Mouse (Mus musculus) olfactory bulb, adult 2 months (tissue): ENCODE results near the gene Grm7. TPM values are rescaled to one million over a fixed set of nuclear protein-coding genes. Genes with fewer than 3 reads are reported as not detected.

Experiments
- H3K27ac ChIP-seq: fragments of 200-500 bp; 2 replicates; pipeline ENCODE4 v1.5.1; 2012; ENCODE audit warnings: low read depth, low read length; ENCODE audit not compliant: insufficient read depth
- H3K4me1 ChIP-seq: fragments of 200-500 bp; 2 replicates; pipeline ENCODE4 v1.6.1; 2012; ENCODE audit warnings: low read length; ENCODE audit not compliant: control insufficient read depth, insufficient read depth
- H3K4me3 ChIP-seq: fragments of 200-500 bp; 2 replicates; pipeline ENCODE4 v1.5.1; 2012; ENCODE audit warnings: mild to moderate bottlenecking, low read depth, low read length, moderate library complexity; ENCODE audit not compliant: insufficient read depth
- CTCF ChIP-seq: fragments of 200-500 bp; IDR thresholded peaks from 2 replicates; pipeline ENCODE4 v1.5.1; 2012; ENCODE audit warnings: low read depth, mild to moderate bottlenecking, low read length, moderate library complexity; ENCODE audit not compliant: insufficient read depth
- POLR2A ChIP-seq: fragments of 200-500 bp; IDR thresholded peaks from 2 replicates; pipeline ENCODE4 v1.6.1; 2012; ENCODE audit warnings: mild to moderate bottlenecking, low read depth, low read length, moderate library complexity; ENCODE audit not compliant: insufficient read depth
- WGBS: fragments of 180-500 bp; shearing (Covaris S2); methylation state at CpG from one replicate; pipeline ENCODE4 v1.1.7; 2018; 5-methylcytosine and 5-hydroxymethylcytosine counted together
- polyA plus RNA-seq: library from polyadenylated mRNA; stranded (reverse); fragments of >200 nt; gene quantifications from 2 replicates; pipeline ENCODE4 v1.2.4, GENCODE M21; 2012; ENCODE audit warnings: low replicate concordance; ENCODE audit not compliant: missing spikeins, insufficient read depth, insufficient read length

Gene Grm7
- polyA plus RNA-seq, 1 experiment, result not detected

DNA sequence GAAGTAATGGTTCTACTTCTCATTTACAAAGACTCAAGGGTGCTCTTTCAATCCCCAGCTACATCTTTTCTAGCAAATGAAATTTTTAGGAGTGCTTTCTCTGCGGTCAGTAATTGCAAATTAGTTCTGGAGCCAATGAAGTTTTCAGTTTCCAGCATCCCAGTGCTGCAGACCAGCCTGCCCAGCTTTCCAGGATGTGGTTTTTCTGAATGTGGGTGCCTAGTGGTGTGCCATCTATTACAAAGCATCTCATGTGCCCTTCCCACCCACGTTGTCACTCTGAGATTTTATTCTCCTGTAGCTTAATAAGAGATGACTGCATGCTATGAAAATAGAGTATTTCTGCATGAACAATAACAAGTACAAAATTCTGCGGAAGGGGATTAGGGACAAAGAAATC lies 612.9 kb downstream of the Grm7 start:
- no peak for TF ChIP-seq POLR2A
- no peak for TF ChIP-seq CTCF
- WGBS, result 49% methylated on average over 3 of the region's 3 CpGs
- H3K4me3 ChIP-seq, result no peak overlapping the region
- no peaks in the 10 kb centered on the region for H3K4me1 ChIP-seq
- no peak overlapping the region for H3K27ac ChIP-seq

DNA sequence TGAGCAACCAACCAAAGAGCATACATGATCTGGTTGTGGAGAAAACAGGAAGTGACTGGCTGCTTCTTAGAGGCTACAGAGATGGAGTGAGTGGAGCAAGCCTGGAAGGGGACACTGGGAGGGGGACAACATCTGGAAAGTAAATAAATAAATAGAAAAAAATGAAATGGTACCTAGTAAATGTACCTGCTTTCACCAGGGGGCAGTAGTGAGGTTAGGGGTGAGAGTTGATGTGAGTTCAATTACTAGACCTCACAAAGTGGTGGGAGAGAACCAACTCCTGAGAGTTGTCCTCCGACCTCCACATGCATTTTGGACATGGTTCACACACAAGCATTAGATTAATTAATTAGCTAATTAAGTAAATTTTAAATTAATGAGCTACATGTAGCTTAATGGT lies 615.8 kb downstream of the Grm7 start:
- Histone ChIP-seq H3K4me1 (no peaks in the 10 kb centered on the region), H3K27ac (no peak overlapping the region), H3K4me3 (no peak overlapping the region)
- TF ChIP-seq POLR2A (no peak), CTCF (no peak)
- WGBS, result 94% methylated on average over 1 of the region's 1 CpGs

DNA sequence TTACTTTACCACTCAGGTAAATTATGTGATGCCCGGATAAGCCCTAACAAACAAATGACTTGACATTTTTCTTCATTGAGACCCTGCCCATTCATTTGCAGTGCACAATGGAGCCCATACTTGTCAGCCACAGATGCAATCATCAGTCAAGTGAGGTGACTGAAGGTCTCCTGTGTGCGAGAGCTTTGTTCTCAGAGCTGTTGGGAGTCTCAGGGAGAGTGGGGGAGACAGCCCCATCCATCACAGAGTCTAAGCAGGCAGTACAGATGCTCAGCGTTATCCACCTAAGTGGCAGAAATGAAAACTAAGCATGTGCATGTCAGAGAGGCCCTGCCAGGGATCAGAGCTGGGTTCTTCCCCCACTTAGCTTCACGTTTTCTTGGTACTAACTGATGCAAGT lies 631.3 kb downstream of the Grm7 start:
- TF ChIP-seq CTCF (no peak), POLR2A (no peak)
- Histone ChIP-seq H3K4me3 (no peak overlapping the region), H3K27ac (no peak overlapping the region), H3K4me1 (no peaks in the 10 kb centered on the region)
- WGBS, result 76% methylated on average over 4 of the region's 4 CpGs

DNA sequence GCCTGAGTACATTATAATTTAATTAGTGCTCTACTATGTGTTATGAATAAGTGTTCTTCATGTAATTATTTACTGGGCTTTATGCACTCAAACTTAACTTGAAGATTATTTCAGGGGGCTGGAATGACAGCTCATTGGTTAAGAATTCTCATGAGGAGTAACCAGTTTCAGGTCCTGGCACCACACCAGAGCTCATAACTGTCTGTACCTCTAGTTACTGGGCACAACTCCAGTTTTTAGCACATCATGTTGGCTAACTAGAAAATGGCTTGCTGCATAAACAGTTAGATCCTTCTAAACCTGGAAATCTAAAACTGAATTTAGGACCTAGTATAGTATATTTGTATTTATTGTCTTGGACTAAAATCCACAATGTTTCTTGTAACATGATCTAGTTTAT lies 633.1 kb downstream of the Grm7 start:
- Histone ChIP-seq H3K27ac (no peak overlapping the region), H3K4me3 (no peak overlapping the region), H3K4me1 (no peaks in the 10 kb centered on the region)
- TF ChIP-seq CTCF (no peak), POLR2A (no peak)

DNA sequence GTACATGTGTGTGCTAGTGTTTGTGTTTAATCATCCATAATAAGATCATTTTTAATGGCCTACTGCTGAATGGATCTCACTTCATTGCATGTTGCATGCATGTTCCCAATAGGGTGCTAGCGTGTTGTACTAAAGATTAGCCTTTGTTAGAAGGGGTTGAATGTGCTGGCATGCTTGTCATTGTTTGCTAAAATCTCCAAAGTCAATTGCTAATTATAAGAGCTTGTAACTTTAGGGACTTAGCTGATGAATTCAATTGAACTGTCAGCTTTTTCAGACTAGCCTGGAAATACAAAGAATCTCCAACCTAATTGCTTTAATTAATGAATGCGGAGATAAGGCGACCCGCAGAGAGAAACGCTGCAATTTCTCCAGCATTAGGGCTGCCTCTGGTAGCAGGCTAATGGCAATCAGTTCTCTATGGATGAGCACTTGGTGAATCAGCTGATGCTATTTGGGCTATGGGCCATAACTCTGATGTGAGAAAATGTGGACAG lies 648.2 kb downstream of the Grm7 start:
- Histone ChIP-seq H3K27ac (no peak overlapping the region), H3K4me1 (no peaks in the 10 kb centered on the region), H3K4me3 (no peak overlapping the region)
- TF ChIP-seq POLR2A, result no peak
- TF ChIP-seq CTCF, result no peak
- WGBS, result 37% methylated on average over 5 of the region's 5 CpGs

DNA sequence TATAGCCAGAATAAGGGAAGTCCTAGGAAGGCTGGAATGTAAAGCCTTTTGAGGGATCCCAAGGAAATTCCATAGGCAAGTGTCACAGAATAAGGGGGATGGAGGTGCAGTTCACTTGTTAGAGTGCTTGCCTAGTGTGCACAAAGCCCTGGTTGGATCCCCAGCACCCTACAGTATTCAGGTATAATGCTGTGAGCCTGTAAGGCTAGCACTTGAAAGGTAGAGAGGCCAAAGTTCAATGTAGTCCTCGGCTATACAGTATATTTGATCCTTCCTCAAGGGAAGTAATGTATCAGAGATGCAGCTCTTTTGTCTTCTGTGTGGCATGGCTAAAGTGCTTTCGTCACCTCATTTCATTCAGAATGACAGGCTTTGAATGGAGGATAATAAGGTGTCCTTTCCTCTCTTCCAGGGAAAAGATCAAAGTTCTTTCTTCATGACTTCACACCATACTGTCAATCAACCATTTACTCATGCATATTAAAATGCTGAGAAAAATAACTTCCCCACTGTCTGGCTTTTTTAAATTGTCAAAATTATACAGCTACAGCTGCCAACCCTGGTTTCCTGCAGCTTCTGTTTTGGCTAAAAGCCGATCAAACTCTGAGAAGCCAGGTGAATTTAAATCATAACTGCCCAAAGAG lies 658.7 kb downstream of the Grm7 start:
- TF ChIP-seq CTCF, result no peak
- TF ChIP-seq POLR2A, result no peak
- no peak overlapping the region for H3K4me3 ChIP-seq
- H3K27ac ChIP-seq, result no peak overlapping the region
- no peaks in the 10 kb centered on the region for H3K4me1 ChIP-seq
- 69% methylated on average over 3 of the region's 3 CpGs for WGBS

DNA sequence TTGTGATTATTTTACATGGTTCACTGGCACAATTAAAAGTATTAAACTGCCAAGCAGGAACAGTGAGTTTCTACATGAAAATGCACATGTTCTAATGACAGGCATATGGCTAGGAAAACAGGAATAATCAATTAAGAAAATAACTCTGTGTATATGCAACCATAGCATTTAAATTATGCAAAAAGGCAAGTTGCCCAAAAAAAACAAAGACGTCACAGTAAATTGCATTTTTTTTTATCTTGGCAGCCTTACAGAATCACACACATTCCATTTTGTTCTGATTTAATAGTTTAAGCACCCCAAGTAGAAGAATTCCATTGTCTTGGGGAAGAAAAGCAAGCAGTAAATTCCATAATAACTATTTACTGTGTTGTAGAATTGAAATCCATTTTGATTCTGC lies 716.3 kb downstream of the Grm7 start:
- TF ChIP-seq CTCF (no peak), POLR2A (no peak)
- no peaks in the 10 kb centered on the region for H3K4me1 ChIP-seq
- no peak overlapping the region for H3K4me3 ChIP-seq
- no peak overlapping the region for H3K27ac ChIP-seq
- 47% methylated on average over 1 of the region's 1 CpGs for WGBS

DNA sequence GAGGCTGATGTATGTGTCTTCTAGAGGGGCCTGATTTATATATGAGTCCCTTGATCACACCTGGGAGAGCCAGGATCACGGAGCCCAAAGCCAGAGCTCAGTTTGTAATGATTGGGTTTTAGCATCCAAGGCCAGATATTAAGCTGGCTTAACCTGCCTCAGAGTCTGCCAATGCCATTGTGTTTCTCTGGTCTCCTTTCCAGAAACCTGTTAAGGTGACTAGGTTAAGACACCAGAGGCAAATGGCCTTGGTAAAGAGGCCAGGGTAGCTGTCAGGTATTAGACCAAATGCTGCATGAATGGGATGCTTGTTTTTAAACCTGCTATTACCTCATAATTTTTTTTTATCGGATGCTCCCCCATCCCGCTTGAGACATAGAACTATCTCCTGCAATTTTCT lies 722.7 kb downstream of the Grm7 start:
- no peak for TF ChIP-seq CTCF
- TF ChIP-seq POLR2A, result no peak
- 89% methylated on average over 3 of the region's 3 CpGs for WGBS
- peaks cover 10% of the 10 kb centered on the region for H3K4me1 ChIP-seq
- H3K4me3 ChIP-seq, result no peak overlapping the region
- H3K27ac ChIP-seq, result no peak overlapping the region

DNA sequence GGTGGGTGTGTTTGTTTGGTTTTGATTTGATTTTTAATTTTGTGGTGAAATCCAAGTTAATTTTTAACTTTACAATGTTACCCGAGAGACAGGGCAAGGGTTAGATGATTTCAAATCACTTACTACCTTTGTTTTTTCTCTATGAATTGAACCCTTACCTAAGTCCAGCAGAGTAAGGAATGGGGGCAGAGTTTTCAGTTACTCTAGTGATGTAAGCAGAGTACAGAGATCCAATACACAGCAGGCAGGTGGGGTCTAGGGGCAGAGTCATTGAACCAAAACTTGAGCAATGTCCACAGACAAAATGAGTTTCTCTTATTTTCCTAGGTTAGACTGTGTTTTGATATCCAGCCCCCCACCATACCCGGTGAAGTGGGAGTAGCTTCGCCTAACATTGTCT lies 723.2 kb downstream of the Grm7 start:
- TF ChIP-seq POLR2A (no peak), CTCF (no peak)
- H3K4me1 ChIP-seq, result peaks cover 11% of the 10 kb centered on the region
- WGBS, result 67% methylated on average over 3 of the region's 3 CpGs
- H3K27ac ChIP-seq, result no peak overlapping the region
- no peak overlapping the region for H3K4me3 ChIP-seq

DNA sequence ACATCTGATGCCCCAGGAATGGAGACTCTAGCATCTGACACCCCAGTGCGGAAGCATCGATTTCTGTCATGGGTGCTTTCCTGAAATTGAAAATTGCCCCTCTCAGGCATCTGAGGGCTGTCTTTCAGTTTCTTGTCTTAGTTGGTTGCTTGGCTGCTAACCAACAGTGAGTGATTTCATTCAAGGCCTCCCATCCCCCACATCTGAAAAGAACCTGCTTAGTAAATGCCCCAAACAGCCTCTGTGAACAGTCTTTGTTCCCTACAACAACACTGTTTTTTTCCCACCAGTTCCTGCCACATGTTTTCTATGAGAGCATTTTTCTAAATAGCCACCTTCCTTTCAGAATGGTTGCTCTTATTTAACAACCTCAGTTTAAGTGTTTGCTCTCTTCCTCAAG lies 723.6 kb downstream of the Grm7 start:
- TF ChIP-seq POLR2A, result no peak
- no peak for TF ChIP-seq CTCF
- no peak overlapping the region for H3K4me3 ChIP-seq
- 73% methylated on average over 2 of the region's 2 CpGs for WGBS
- no peak overlapping the region for H3K27ac ChIP-seq
- H3K4me1 ChIP-seq, result peaks cover 11% of the 10 kb centered on the region
